Mouse (Mus musculus) urinary bladder, postnatal 4 days (tissue): ENCODE data around the gene Gtf2ird2.
A peak's percentile ranks its signal among the peaks of the same experiment; 100 is the strongest.

Experiments
- DNase-seq, 2 experiments: peaks; one replicate each; pipeline ENCODE4 v3.0.0; 2021 to 2022; ENCODE audit warnings: low spot score in 2 of 2

The Gtf2ird2 gene

DNA sequence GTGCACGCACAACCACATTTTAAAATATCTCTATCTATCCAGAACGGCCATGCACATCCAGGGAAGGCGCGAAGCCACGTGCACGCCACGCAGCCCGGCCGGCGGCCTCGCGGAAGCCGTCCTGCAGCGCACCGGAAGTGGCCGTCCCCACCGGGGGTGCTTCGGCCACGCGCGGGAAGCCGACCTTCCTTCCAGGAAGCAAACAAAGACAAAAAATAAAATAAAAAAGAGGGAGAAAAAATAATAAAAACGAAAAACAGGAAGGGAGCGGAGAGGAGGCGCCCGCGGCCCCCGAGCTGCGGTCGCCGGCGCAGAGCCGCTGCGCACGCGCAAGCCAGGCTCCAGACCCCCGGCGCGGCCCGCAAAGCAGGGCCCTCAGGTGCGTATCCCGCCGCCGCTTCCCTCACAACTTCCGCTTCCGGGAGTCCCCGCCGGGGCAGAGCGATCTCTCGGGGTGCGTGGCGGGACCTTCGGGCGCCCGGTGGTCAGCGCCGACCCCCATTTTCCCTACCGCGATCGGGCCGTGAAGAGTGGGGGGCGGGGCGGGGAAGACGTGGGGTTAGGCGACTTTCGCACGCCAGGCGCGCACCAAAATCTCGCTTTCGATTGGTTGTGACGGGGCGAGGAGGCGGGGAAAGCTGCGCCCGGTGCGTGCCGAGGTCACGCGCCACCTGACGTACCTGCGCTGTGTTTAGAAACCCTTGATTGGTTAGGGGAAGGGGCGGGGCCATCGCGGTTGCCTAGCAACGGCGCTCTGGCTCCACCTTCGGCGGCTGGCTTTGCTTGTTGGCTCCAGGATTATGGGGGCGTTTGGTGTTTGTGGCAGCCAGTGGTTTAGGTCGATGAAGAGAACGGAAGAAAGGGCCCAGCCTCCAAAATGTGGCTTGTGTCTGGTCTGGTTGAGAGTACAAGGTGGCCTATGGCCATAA is at the start of gene Gtf2ird2:
Gene Gtf2ird2, plus strand, starts transcription at position 140 of the 929 bp plus-strand sequence.
- peak; percentile 98 for DNase-seq

DNA sequence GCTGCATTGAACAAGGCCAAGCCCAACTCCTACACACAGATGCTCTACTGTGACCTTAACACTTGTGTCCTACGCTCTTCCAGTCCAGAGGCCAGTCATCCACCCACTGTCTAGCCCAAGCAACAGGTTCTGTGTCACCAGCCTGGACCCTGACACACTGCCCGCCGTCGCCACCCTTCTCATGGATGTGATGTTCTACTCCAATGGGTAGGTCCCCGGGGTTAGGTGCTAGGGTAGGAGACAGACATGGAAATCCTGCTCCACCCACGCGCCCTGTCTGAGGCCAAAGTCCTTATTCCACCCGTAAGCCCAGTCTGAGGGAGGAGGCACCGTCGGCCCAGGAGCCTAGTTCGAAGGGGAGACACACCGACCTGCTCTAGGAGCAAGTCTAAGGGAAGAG is 47.8 kb upstream of the Gtf2ird2 start:
- DNase-seq = no peak

DNA sequence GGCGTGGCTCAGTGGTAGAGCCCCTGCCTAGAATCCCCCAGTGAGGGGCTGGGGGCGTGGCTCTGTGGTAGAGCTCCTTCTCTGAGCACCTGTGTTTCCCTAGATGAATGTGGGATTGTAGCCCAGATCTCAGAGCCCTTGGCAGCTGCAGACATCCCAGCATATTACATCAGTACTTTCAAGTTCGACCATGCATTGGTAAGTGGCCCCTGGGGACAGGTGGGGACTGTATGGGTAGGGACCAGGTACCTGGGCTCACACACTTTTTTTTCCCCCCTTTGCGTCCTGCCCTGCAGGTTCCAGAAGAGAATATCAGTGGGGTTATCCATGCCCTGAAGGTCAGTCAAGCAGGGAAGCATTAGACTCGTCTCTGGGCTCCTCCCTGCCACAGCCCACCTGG is 45.9 kb upstream of the Gtf2ird2 start:
- no peak for DNase-seq

DNA sequence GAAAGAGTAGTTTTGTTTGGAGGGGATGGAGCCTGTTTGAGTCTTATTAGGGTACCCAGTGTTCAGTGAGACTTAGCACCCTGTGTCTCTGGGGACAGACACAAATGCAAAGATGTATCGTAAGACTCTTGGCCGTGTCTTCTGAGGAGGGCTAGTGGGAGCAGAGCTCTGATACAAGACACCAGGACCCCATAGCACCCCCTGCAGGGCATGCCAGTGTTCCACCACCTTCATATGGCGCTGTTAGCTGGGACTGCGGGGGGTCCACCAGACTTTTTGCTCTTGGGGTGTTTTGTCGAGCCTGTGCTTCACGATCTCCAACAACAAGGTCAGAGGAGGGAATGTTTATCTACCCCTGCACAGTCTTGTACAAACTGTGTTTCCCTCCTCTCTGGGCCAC is 44.4 kb upstream of the Gtf2ird2 start:
- DNase-seq = no peak

- DNase-seq = no peak
Observed at GRCm38 (mm10) chr5:134141236-134141635, 42.6 kb upstream of the Gtf2ird2 start.

DNA sequence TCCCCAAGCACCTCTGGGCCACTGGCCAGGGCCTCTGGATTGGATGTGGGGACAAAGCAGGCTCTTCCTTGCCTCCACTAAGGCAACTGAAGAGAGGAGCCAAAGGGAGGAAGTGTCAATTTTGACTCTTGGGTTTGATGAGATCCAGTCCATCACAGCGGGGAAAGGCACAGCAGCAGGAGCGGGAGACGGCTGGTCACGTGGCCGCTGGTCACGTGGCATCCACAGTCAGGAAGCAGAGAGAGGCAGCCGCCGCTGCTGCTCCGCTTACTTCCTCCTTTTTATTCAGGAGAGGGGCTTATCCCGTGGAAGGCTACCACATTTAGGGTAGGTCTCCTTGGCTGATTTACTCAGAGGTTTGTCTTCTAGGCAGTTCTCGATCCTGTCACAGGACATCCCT is 41.4 kb upstream of the Gtf2ird2 start:
- no peak for DNase-seq

DNA sequence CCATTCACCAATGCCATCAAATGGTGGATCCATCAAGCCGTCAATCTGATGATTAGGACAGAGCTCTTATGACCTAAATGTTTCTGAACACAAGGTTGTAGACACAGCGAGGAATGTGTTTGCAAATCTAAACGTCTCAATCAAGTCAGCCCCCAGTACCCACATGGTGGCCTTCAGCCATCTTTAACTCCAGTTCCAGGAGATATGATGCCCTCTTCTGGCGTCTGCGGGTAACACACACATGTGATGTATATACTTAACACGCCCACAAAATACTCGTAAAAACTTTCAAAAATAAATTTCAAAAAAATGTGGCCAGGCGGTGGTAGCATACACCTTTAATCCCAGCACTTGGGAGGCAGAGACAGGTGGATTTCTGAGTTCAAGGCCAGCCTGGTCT is 38.8 kb upstream of the Gtf2ird2 start:
- no peak for DNase-seq

DNA sequence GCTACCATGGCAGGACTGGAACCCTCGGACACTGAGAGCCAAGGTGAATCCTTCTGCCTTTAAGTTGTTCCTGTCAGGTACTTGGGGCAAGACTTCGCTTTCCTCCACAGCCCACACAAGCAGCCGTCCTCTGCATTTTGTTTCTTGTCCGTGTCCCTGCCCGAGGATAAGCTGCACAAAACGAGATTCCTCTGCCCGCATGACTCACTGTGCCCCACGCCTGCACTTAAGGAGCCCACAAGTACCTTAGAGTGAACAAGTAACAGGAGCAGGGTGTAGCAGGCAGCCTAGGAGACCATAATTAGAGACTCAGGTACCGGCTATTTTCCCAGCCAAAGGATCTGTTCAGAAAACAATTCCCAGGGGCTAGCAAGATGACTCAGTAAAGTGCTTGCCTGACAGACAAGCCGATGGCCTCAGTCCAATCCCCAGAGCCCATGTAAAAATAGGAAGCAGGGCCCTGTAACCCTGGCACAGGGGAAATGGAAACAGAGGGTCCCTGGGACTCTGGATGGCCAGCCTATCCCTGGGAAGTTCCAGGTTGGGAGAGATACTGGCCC is 36.5 kb upstream of the Gtf2ird2 start:
- DNase-seq = no peak

GRCm38 (mm10) chr5:134148153-134148552 is 35.7 kb upstream of the Gtf2ird2 start:
- no peak for DNase-seq

- DNase-seq = no peak
Observed at GRCm38 (mm10) chr5:134151895-134152294, 31.9 kb upstream of the Gtf2ird2 start.

DNA sequence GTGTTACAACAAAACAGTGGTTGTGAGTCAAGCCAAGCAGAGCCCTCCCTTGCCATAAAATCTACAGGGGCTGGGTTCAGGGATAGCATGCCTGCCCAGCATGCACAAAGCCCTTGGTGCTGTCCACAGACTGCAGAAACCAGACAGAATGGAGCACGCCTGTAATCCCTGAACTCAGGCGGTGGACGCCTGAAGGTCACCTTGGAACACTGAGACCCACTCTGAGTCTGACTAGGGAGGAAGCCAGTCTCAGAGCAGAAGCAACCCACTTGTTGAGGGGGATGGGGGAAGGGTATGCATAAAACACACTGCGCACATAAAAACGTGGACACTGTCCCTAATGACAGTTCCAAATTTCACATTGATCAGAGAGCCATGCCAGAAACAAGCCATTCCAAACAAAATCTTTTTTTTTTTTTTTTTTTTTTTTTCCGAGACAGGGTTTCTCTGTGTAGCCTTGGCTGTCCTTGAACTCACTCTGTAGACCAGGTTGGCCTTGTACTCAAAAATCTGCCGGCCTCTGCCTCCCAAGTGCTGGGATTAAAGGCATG is 27.8 kb upstream of the Gtf2ird2 start:
- no peak for DNase-seq

DNA sequence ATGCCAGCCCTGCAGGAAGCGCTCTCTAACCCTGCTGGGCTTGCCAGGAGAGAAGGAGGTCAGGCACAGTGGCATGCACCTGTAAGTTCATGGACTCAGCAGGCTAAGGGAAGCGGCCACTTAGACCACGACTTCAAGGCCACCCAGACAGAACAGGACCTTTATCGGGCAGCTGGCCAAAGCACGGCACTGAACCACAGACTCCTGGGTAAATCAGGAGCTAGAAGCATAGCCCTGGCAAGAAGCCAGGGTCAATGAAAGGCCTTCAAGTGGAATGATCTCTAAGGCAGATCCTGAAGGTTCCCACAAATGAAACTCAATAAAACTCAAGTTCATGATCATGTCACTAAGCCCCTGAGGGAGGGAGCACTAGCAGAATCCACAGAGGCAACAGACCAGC is 19.1 kb upstream of the Gtf2ird2 start:
- no peak for DNase-seq

DNA sequence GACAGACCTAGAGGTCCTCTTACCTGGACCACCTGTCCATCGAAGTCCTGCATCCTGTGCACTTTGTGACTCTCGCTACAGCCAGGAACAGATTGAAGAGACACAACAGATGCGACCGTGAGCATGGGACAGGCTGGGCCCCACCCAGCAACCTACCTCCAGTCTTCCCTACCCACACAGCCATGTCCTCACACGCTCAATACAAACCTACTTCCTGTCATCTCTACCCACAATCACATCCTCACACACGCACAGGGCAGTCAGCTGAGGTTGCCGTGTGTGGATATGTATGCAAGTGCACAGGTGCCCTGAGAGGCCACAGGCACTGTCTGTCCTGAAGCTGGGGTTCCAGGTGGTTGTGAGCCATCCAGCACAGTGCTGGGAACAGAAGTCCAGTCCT is 17.2 kb upstream of the Gtf2ird2 start:
- no peak for DNase-seq

GRCm38 (mm10) chr5:134168033-134168432 is 15.8 kb upstream of the Gtf2ird2 start:
- no peak for DNase-seq

DNA sequence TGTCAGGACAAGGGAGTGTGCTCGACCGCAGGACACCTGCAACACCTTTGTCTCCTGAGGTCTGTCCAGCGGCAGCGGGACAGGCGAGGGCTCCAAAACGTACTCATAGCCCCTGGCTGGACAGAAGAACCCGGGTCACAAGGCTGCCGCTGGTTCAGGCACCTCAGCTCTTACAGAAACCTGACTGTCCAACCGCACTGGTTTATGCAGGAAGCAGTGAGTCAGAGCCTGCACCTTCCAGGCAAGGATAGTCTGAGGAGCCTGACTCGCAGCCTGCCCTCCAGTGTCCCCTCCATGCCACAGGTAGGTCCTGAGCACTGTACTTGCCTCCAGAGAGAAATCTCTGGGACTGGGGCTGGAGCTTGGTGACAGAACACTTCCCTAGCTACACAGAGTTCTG is 14.6 kb upstream of the Gtf2ird2 start:
- no peak for DNase-seq

- no peak for DNase-seq
Observed at GRCm38 (mm10) chr5:134170167-134170566, 13.7 kb upstream of the Gtf2ird2 start.

DNA sequence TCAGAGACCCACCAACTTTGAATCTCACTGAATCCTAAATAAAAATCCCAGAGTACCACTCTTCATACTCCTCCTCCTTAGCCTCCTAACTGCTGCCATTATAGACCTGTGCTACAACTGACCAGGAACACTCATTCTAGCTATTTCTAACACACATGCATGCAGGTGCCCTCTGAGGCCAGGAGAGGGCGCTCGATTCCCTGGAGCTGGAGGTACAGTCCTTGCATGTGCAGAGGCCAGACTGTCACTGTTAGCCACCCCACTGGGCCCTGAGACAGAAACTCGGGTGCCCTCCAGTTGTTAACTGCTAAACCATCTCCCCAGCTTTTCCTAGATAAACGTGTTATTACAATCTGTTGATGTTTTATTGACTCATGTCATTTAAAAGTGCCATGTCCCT is 10.6 kb upstream of the Gtf2ird2 start:
- no peak for DNase-seq

DNA sequence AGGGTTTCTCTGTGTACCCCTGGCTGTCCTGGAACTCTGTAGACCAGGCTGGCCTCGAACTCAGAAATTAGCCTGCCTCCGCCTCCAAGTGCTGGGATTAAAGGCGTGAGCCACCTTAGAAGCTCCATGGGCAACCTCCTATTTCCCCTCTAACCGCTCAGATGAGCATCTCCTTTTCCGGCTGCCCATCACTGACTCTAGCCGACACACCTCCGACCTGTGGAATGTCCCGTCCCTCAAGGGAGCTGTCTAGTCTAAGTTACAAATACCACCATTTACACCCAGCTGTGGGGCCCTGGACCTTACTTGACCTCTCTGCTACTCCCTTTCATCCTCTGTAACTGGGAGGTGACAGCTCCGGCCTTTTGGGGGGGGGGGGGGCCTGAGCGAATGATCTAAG is 8.1 kb upstream of the Gtf2ird2 start:
- no peak for DNase-seq

- peak; percentile 75 to 85 for DNase-seq
Observed at GRCm38 (mm10) chr5:134176169-134176881, 7.5 kb upstream of the Gtf2ird2 start, which contains the start of gene Rcc1l. Gene Rcc1l, minus strand, starts transcription at chr5:134176774.

DNA sequence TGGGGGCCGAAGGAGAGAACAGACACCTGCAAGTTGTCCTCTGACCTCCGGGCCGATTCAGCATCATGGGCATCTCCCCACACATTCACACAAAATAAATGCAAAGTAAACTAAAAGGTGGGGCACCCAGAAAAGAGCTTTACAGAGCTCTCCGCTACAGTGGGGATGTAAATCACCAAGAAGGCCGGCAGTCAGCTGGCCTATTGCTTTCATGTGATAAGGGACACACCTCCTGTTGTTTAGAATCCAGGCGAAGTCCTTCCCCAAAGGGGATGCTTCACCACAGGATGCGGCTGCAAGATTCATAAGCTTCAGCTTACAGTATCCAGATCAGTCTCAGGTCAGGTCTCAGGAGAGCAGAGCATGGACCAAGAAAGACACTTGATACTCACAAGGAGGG is 5.3 kb upstream of the Gtf2ird2 start:
- no peak for DNase-seq

DNA sequence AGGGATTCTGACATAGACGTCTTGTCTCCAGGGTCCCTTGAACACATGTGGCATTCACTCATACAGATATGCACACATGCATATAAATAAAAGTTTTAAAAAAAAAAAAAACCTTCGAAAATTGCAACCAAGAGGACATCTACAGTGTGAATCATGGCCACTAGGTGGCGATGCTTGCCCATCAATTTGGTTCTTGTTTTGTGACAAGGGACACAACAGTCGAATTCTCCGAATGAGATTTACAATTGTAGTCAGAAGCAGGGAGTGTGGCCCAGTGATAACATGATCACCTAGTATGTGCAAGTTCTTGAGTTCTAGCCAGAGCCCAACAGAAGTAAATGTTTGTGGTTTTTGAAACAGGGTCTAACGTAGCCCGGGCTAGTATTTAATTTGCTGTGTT is 3.9 kb upstream of the Gtf2ird2 start:
- DNase-seq = peak; percentile 59 to 80

DNA sequence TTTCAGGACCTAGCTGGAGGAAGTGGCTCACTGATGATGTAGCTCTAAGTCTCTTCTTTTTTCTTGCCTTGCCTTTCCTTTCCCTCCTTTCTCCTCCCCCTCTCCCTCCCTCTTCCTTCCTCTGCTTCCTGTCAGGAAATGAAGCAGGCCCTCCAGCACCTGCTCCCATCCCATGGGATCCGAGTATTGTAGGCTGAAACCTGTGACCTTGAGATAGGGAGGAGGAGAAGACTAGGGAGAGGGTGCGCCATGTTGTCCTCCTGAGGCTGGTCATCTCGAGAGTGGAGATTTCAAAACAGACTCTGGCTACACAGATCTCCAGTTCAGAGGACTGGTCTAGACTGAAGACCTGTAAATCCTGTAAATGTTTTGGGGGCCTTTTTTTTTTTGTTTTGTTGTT is 1.6 kb upstream of the Gtf2ird2 start:
- no peak for DNase-seq
